Mouse (Mus musculus) brain, adult 10 weeks (tissue): ENCODE data around the gene Ffar4. TPM values are rescaled to one million over a fixed set of nuclear protein-coding genes. Genes with fewer than 3 reads are reported as not detected.

Source experiments
- polyA plus RNA-seq: library from polyadenylated mRNA; stranded (reverse); fragments of 350-450 nt; fragmentation: Illumina TruSeq; extraction: RNeasy Lipid Tissue Mini Kit (QIAGEN cat#74804); gene quantifications from one replicate; pipeline ENCODE4 v1.2.3, GENCODE M21; 2015; ENCODE audit warnings: low read depth, low replicate concordance

The Ffar4 gene
- not detected for polyA plus RNA-seq

GRCm38 (mm10) chr19:38096858-38097758 lies at the start of gene Ffar4:
Ffar4 (plus strand) TSS chr19:38097071.

DNA sequence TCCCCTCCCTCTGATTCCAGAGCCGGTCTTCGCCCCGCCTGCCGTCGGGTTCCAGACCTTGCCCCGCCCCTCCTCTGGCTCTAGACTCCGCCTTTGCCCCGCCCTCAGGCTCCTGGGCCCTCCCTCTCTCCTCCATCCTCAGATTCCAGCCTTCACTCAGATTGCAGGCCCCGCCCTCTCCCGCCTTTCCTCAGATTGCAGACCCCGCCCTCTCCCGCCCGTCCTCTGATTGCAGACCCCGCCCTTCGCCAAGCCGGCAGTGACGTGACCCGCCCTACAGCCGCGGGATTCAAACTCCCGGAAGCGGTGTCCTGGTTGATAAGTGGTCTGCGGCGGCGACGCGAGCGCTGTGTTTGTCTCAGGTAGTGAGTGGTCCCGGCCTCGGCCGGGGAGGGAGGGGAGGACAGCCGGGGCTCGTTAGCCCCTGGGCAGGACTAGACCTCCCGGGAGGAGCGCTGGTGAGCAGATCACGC lies 42.1 kb upstream of the Ffar4 start, which contains the start of gene Cep55:
Cep55 (plus strand) TSS at position 292 of the 473 bp plus-strand sequence.

DNA sequence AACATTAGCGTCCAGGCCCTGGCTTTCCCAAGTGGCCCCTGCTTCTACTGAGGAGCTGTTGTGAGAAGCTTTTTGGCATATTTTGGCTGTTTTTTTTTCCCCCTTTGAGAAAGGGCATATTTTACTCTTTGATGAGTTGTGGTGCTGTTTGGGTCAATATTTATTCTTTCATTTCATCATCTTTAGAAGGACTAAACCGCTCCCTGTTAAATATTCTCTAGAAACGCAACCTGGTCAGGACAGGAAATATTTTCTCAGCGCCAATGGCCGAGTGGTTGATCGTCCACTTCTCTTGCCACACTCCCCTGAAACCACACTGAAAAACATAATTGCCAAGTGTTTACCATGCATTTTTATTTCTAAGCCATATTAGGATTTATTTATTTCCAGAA lies 28.3 kb downstream of the Ffar4 start, which contains the start of gene Rbp4:
Rbp4 (minus strand) TSS at position 63 of the 392 bp plus-strand sequence.

DNA sequence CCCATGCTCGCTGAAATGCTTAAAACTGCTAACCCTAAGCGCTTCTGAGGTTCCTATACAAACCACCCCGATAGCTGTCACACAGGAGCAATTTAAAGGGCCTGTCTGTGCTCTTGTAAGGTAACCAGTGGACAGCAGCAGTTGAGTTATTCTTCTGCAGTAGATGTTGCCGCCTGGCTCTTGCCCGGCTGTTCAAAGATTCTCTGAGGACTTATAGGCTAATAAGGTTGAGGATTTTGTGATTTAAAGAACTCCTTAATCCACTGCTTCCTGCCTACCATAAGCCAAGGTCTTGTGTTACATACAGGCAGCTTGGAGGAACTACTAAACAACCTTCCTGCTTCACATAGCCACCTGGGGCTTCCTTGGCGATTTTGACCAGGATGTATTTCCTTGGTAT lies 35.6 kb downstream of the Ffar4 start, which contains the start of gene Pde6c:
Pde6c (plus strand) TSS at position 301 of the 400 bp plus-strand sequence.

Other genes with a start within 250 kb of the Ffar4 start
- gene Myof, start 53.5 kb upstream of the Ffar4 start, polyA plus RNA-seq = 2.6 TPM
- 0.33 TPM for gene Cep55, start 42.1 kb upstream of the Ffar4 start, polyA plus RNA-seq
- 36.0 TPM for gene Rbp4, start 28.2 kb downstream of the Ffar4 start, polyA plus RNA-seq
- 0.25 TPM for gene Pde6c, start 35.7 kb downstream of the Ffar4 start, polyA plus RNA-seq
- 20.7 TPM for gene Fra10ac1, start 127.1 kb downstream of the Ffar4 start, polyA plus RNA-seq
- 116 TPM for gene Lgi1, start 167.5 kb downstream of the Ffar4 start, polyA plus RNA-seq